Mouse (Mus musculus): Measurements from ENCODE around the gene Cep152. TPM values are rescaled to one million over a fixed set of nuclear protein-coding genes. Genes with fewer than 3 reads are reported as not detected.

Cep152 gene
- total and polyA plus RNA-seq, 2 experiments from 2014 or later = 1.0 to 1.1 TPM

DNA sequence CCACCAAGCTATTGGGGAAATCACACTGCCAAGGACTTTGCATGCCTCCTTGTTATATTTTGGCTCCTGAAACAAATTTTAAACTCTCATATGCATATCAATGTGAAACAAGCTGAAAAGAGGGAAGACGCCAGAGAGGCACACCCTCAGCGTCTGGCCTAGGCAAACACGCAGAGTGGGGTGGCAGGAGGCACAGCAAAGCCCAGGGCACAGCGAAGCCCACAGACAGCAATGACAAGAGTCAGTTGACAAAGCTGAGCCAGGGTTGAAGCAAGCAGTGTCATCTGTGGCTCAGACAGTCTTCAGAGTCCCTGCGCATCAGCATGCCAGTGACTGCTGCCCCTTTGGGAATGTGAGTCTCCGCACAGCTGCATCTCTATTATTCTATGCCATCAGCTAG is 20.0 kb upstream of the Cep152 start:
- Histone ChIP-seq H3K27ac (ENCODE audit: low read depth, low read length) (no peak overlapping the region), H3K36me3 (ENCODE audit: insufficient read depth, low read length) (no peaks in the 10 kb centered on the region), H3K4me3 (ENCODE audit: low read depth, low read length) (no peak overlapping the region), H3K9ac (replicated peaks; ENCODE audit: low read length, poor library complexity, severe bottlenecking) (no peak overlapping the region), H3K4me1 (ENCODE audit: insufficient read depth, low read length) (no peaks in the 10 kb centered on the region), H3K9me3 (ENCODE audit: low read length) (no peaks in the 10 kb centered on the region), H3K27me3 (ENCODE audit: insufficient read depth, low read length) (no peaks in the 10 kb centered on the region), H3K4me2 (ENCODE audit: low read depth, low read length, poor library complexity, severe bottlenecking) (no peak overlapping the region)
- ATAC-seq (ENCODE audit: low FRiP score) = no peak
- WGBS = 64% methylated on average over 6 of the region's 6 CpGs
- TF ChIP-seq CTCF (IDR thresholded peaks at IDR 0.05) = no peak
- DNase-seq (ENCODE audit: low spot score) = no peak

GRCm38 (mm10) chr2:125637331-125637730 is 12.4 kb upstream of the Cep152 start:
- ATAC-seq (ENCODE audit: low FRiP score) = no peak
- DNase-seq (ENCODE audit: low spot score) = no peak
- Histone ChIP-seq H3K4me1 (ENCODE audit: insufficient read depth, low read length) (no peaks in the 10 kb centered on the region), H3K4me2 (ENCODE audit: low read depth, low read length, poor library complexity, severe bottlenecking) (no peak overlapping the region), H3K4me3 (ENCODE audit: low read depth, low read length) (no peak overlapping the region), H3K9ac (replicated peaks; ENCODE audit: low read length, poor library complexity, severe bottlenecking) (no peak overlapping the region), H3K36me3 (ENCODE audit: insufficient read depth, low read length) (no peaks in the 10 kb centered on the region; the same call in 1 of the 2 replicates), H3K27me3 (ENCODE audit: insufficient read depth, low read length) (no peaks in the 10 kb centered on the region), H3K9me3 (ENCODE audit: low read length) (no peaks in the 10 kb centered on the region), H3K27ac (ENCODE audit: low read depth, low read length) (no peak overlapping the region)
- TF ChIP-seq CTCF (IDR thresholded peaks at IDR 0.05) = no peak
- 90% methylated on average over 7 of the region's 7 CpGs for WGBS

GRCm38 (mm10) chr2:125630010-125630409 is 5.1 kb upstream of the Cep152 start:
- no peak for ATAC-seq (ENCODE audit: low FRiP score)
- no peak for DNase-seq (ENCODE audit: low spot score)

GRCm38 (mm10) chr2:125628487-125628886 is 3.6 kb upstream of the Cep152 start:
- no peak for ATAC-seq (ENCODE audit: low FRiP score)

More at GRCm38 (mm10) chr2:125630010-125630409, 5.1 kb upstream of the Cep152 start:
- Histone ChIP-seq H3K27ac (ENCODE audit: low read depth, low read length) (no peak overlapping the region), H3K4me2 (ENCODE audit: low read depth, low read length, poor library complexity, severe bottlenecking) (no peak overlapping the region), H3K27me3 (ENCODE audit: insufficient read depth, low read length) (no peaks in the 10 kb centered on the region), H3K9me3 (ENCODE audit: low read length) (no peaks in the 10 kb centered on the region), H3K36me3 (ENCODE audit: insufficient read depth, low read length) (no peaks in the 10 kb centered on the region), H3K9ac (replicated peaks; ENCODE audit: low read length, poor library complexity, severe bottlenecking) (no peak overlapping the region), H3K4me3 (ENCODE audit: low read depth, low read length) (no peak overlapping the region), H3K4me1 (ENCODE audit: insufficient read depth, low read length) (no peaks in the 10 kb centered on the region)
- 92% methylated on average over 2 of the region's 2 CpGs for WGBS
- TF ChIP-seq CTCF (IDR thresholded peaks at IDR 0.05) = no peak

GRCm38 (mm10) chr2:125626536-125626935 is 1.6 kb upstream of the Cep152 start:
- ATAC-seq (ENCODE audit: low FRiP score) = no peak
- no peak overlapping the region for H3K27ac ChIP-seq (ENCODE audit: low read depth, low read length)
- no peaks in the 10 kb centered on the region for H3K27me3 ChIP-seq (ENCODE audit: insufficient read depth, low read length)
- H3K9ac ChIP-seq (replicated peaks; ENCODE audit: low read length, poor library complexity, severe bottlenecking) = no peak overlapping the region
- no peak for TF ChIP-seq CTCF (IDR thresholded peaks at IDR 0.05)
- 88% methylated on average over 4 of the region's 4 CpGs for WGBS
- H3K4me1 ChIP-seq (ENCODE audit: insufficient read depth, low read length) = no peaks in the 10 kb centered on the region
- H3K4me3 ChIP-seq (ENCODE audit: low read depth, low read length) = no peak overlapping the region
- no peak overlapping the region for H3K4me2 ChIP-seq (ENCODE audit: low read depth, low read length, poor library complexity, severe bottlenecking)
- no peaks in the 10 kb centered on the region for H3K36me3 ChIP-seq (ENCODE audit: insufficient read depth, low read length)
- no peak for DNase-seq (ENCODE audit: low spot score)
- no peaks in the 10 kb centered on the region for H3K9me3 ChIP-seq (ENCODE audit: low read length)

More at GRCm38 (mm10) chr2:125628487-125628886, 3.6 kb upstream of the Cep152 start:
- no peaks in the 10 kb centered on the region for H3K4me1 ChIP-seq (ENCODE audit: insufficient read depth, low read length)
- no peaks in the 10 kb centered on the region for H3K9me3 ChIP-seq (ENCODE audit: low read length)
- 85% methylated on average over 6 of the region's 6 CpGs for WGBS
- no peaks in the 10 kb centered on the region for H3K27me3 ChIP-seq (ENCODE audit: insufficient read depth, low read length)
- no peak for DNase-seq (ENCODE audit: low spot score)
- H3K36me3 ChIP-seq (ENCODE audit: insufficient read depth, low read length) = no peaks in the 10 kb centered on the region
- H3K4me3 ChIP-seq (ENCODE audit: low read depth, low read length) = no peak overlapping the region
- no peak overlapping the region for H3K9ac ChIP-seq (replicated peaks; ENCODE audit: low read length, poor library complexity, severe bottlenecking)
- no peak overlapping the region for H3K4me2 ChIP-seq (ENCODE audit: low read depth, low read length, poor library complexity, severe bottlenecking)
- no peak for TF ChIP-seq CTCF (IDR thresholded peaks at IDR 0.05)
- H3K27ac ChIP-seq (ENCODE audit: low read depth, low read length) = no peak overlapping the region

GRCm38 (mm10) chr2:125624127-125624685 is 707 bp downstream of the Cep152 start:
- H3K9me3 ChIP-seq (ENCODE audit: low read length) = no peaks in the 10 kb centered on the region
- TF ChIP-seq CTCF (IDR thresholded peaks at IDR 0.05) = no peak
- H3K36me3 ChIP-seq (ENCODE audit: insufficient read depth, low read length) = peaks cover 4% of the 10 kb centered on the region; the same call in 1 of the 2 replicates
- no peaks in the 10 kb centered on the region for H3K27me3 ChIP-seq (ENCODE audit: insufficient read depth, low read length)
- peak overlapping the region; percentile 64 for H3K4me2 ChIP-seq (ENCODE audit: low read depth, low read length, poor library complexity, severe bottlenecking)
- ATAC-seq (ENCODE audit: low FRiP score) = no peak
- H3K9ac ChIP-seq (replicated peaks; ENCODE audit: low read length, poor library complexity, severe bottlenecking) = peak overlapping the region; percentile 37; the same call in 1 of the 2 replicates
- DNase-seq (ENCODE audit: low spot score) = no peak
- no peaks in the 10 kb centered on the region for H3K4me1 ChIP-seq (ENCODE audit: insufficient read depth, low read length)
- H3K27ac ChIP-seq (ENCODE audit: low read depth, low read length) = no peak overlapping the region
- peak overlapping the region; percentile 55 for H3K4me3 ChIP-seq (ENCODE audit: low read depth, low read length)
- WGBS = 15% methylated on average over 9 of the region's 9 CpGs

Data from midbrain, postnatal 0 days (tissue).